In genomic region chr4:114779475-114779757, GRCm38 (mm10) we compare ENCODE assay signal across 14 mouse cellular contexts. TPM values are rescaled to one million over a fixed set of nuclear protein-coding genes. Genes with fewer than 3 reads are reported as not detected.
A peak's percentile ranks its signal among the peaks of the same experiment; 100 is the strongest.
DNase-seq lines count a peak whose midpoint lies in the region; ATAC-seq and TF ChIP-seq lines count a peak whose summit lies in the region.
"Had no signal": no experiment of that assay in that cellular context is flagged by ENCODE, and none has a peak within 500 bp of the region (broad histone marks: within the 10 kb centered on the region; RNA-seq: fewer than 3 reads in every experiment).

No protein-coding gene starts in this region.

- no peak overlapping the region for H3K4me3 ChIP-seq in forebrain, embryonic 11.5 days (ENCODE audit: low read depth, low read length)
- no peak overlapping the region for H3K4me3 ChIP-seq in forebrain, embryonic 16.5 days (replicated peaks; ENCODE audit: low read length)
- no peak overlapping the region for H3K4me3 ChIP-seq in lung, embryonic 14.5 days (ENCODE audit: low read depth, low read length)
- H3K4me3 ChIP-seq in lung, adult 2 months (replicated peaks; ENCODE audit: extremely low read depth, low read depth, low read length), result no peak overlapping the region
- H3K4me3 ChIP-seq in embryonic facial prominence, embryonic 13.5 days, result no peak overlapping the region
- no peak overlapping the region for H3K4me3 ChIP-seq in limb, embryonic 15.5 days
- H3K4me3 ChIP-seq: left cerebral cortex, adult 2 months had no signal

- no peaks in the 10 kb centered on the region for H3K36me3 ChIP-seq in forebrain, embryonic 11.5 days (ENCODE audit: control insufficient read depth, insufficient read depth, low read length)
- no peaks in the 10 kb centered on the region for H3K36me3 ChIP-seq in forebrain, embryonic 16.5 days (ENCODE audit: control insufficient read depth, insufficient read depth)
- no peaks in the 10 kb centered on the region for H3K36me3 ChIP-seq in lung, embryonic 14.5 days (ENCODE audit: insufficient read depth)
- no peaks in the 10 kb centered on the region for H3K36me3 ChIP-seq in embryonic facial prominence, embryonic 13.5 days
- no peaks in the 10 kb centered on the region for H3K36me3 ChIP-seq in limb, embryonic 15.5 days

- no peak for TF ChIP-seq POLR2A in lung, adult 2 months (IDR thresholded peaks at IDR 0.05; ENCODE audit: borderline replicate concordance, extremely low read depth, low read depth, low read length)

- no peak for ATAC-seq in forebrain, embryonic 11.5 days (replicated peaks; ENCODE audit: low FRiP score)
- ATAC-seq in forebrain, embryonic 16.5 days, result no peak
- ATAC-seq in lung, embryonic 14.5 days (ENCODE audit: insufficient read depth), result 0 out of 2 replicates have a peak, but pooled peaks have one; percentile 7
- no peak for ATAC-seq in embryonic facial prominence, embryonic 13.5 days (ENCODE audit: insufficient number of reproducible peaks, insufficient read depth, low FRiP score, low TSS enrichment, low read depth)
- no peak; the same call in 1 of the 2 replicates for ATAC-seq in limb, embryonic 15.5 days (ENCODE audit: insufficient number of reproducible peaks, low FRiP score, low TSS enrichment, low read depth)
- ATAC-seq in erythroid progenitor cell, adult 5-6 weeks (replicated peaks; ENCODE audit: low FRiP score, poor library complexity, severe bottlenecking), result no peak

- no peak for TF ChIP-seq CTCF in lung, embryonic 14.5 days (IDR thresholded peaks at IDR 0.05; ENCODE audit: low read depth)
- no peak for TF ChIP-seq CTCF in lung, adult 2 months (IDR thresholded peaks at IDR 0.05; ENCODE audit: insufficient read depth, low read length)

- H3K4me1 ChIP-seq in forebrain, embryonic 11.5 days (replicated peaks; ENCODE audit: control insufficient read depth, insufficient read depth, low read length), result peaks cover 2% of the 10 kb centered on the region; the same call in 1 of the 2 replicates
- H3K4me1 ChIP-seq in forebrain, embryonic 16.5 days (replicated peaks; ENCODE audit: control insufficient read depth, insufficient read depth, low read length), result peaks cover 6% of the 10 kb centered on the region; the same call in 1 of the 2 replicates
- peaks cover 11% of the 10 kb centered on the region for H3K4me1 ChIP-seq in lung, embryonic 14.5 days (ENCODE audit: insufficient read depth)
- H3K4me1 ChIP-seq in lung, adult 2 months (ENCODE audit: control insufficient read depth, insufficient read depth, low read length), result peaks cover 5% of the 10 kb centered on the region; the same call in 1 of the 2 replicates
- H3K4me1 ChIP-seq in embryonic facial prominence, embryonic 13.5 days, result peaks cover 69% of the 10 kb centered on the region
- peaks cover 30% of the 10 kb centered on the region for H3K4me1 ChIP-seq in limb, embryonic 15.5 days

- no peak overlapping the region; the same call in 1 of the 2 replicates for H3K9ac ChIP-seq in forebrain, embryonic 11.5 days (ENCODE audit: low read length)
- H3K9ac ChIP-seq in forebrain, embryonic 16.5 days (replicated peaks; ENCODE audit: low read depth, low read length), result no peak overlapping the region
- H3K9ac ChIP-seq in lung, embryonic 14.5 days, result no peak overlapping the region
- H3K9ac ChIP-seq in embryonic facial prominence, embryonic 13.5 days, result no peak overlapping the region
- H3K9ac ChIP-seq in limb, embryonic 15.5 days, result no peak overlapping the region

- DNase-seq in forebrain, embryonic 11.5 days (ENCODE audit: low spot score), result peak; percentile 49
- DNase-seq in lung, embryonic 14.5 days, result peak; percentile 17
- no peak for DNase-seq in lung, adult 2 months
- DNase-seq in MN1 (ENCODE audit: low spot score), result no peak

- H3K9me3 ChIP-seq in forebrain, embryonic 11.5 days (ENCODE audit: control insufficient read depth, low read length), result no peaks in the 10 kb centered on the region
- no peaks in the 10 kb centered on the region for H3K9me3 ChIP-seq in forebrain, embryonic 16.5 days (ENCODE audit: control insufficient read depth, low read length)
- H3K9me3 ChIP-seq in lung, embryonic 14.5 days (ENCODE audit: low read depth, low read length), result no peaks in the 10 kb centered on the region
- H3K9me3 ChIP-seq in embryonic facial prominence, embryonic 13.5 days, result no peaks in the 10 kb centered on the region
- H3K9me3 ChIP-seq in limb, embryonic 15.5 days, result no peaks in the 10 kb centered on the region

- H3K27ac ChIP-seq in forebrain, embryonic 11.5 days (ENCODE audit: low read depth, low read length), result no peak overlapping the region
- no peak overlapping the region for H3K27ac ChIP-seq in forebrain, embryonic 16.5 days (ENCODE audit: low read length)
- H3K27ac ChIP-seq in lung, embryonic 14.5 days (ENCODE audit: low read depth), result no peak overlapping the region
- H3K27ac ChIP-seq in embryonic facial prominence, embryonic 13.5 days, result peak overlapping the region; percentile 68
- H3K27ac ChIP-seq in limb, embryonic 15.5 days, result peak overlapping the region; percentile 48
- H3K27ac ChIP-seq: left cerebral cortex, adult 2 months had no signal

- H3K27me3 ChIP-seq in forebrain, embryonic 11.5 days (ENCODE audit: control insufficient read depth, insufficient read depth, low read length), result 0 out of 2 replicates have a peak, but pooled peaks cover 2% of the 10 kb centered on the region
- 0 out of 2 replicates have a peak, but pooled peaks cover 2% of the 10 kb centered on the region for H3K27me3 ChIP-seq in forebrain, embryonic 16.5 days (replicated peaks; ENCODE audit: control insufficient read depth, insufficient read depth, low read length)
- no peaks in the 10 kb centered on the region for H3K27me3 ChIP-seq in lung, embryonic 14.5 days (ENCODE audit: insufficient read depth, low read length)
- H3K27me3 ChIP-seq in embryonic facial prominence, embryonic 13.5 days, result peaks cover 41% of the 10 kb centered on the region
- H3K27me3 ChIP-seq in limb, embryonic 15.5 days, result peaks cover 25% of the 10 kb centered on the region

- 27% methylated on average over 5 of the region's 5 CpGs for WGBS in forebrain, embryonic 11.5 days
- WGBS in forebrain, embryonic 16.5 days, result 25% methylated on average over 5 of the region's 5 CpGs
- 28% methylated on average over 5 of the region's 5 CpGs for WGBS in lung, embryonic 14.5 days
- WGBS in lung, adult 2 months, result 49% methylated on average over 5 of the region's 5 CpGs
- 13% methylated on average over 5 of the region's 5 CpGs for WGBS in embryonic facial prominence, embryonic 13.5 days
- 27% methylated on average over 5 of the region's 5 CpGs for WGBS in limb, embryonic 15.5 days

- no peak overlapping the region for H3K4me2 ChIP-seq in forebrain, embryonic 11.5 days (ENCODE audit: low read depth, low read length, severe bottlenecking)
- no peak overlapping the region for H3K4me2 ChIP-seq in forebrain, embryonic 16.5 days (ENCODE audit: low read length)
- H3K4me2 ChIP-seq in lung, embryonic 14.5 days, result no peak overlapping the region
- no peak overlapping the region for H3K4me2 ChIP-seq in embryonic facial prominence, embryonic 13.5 days
- H3K4me2 ChIP-seq in limb, embryonic 15.5 days, result 0 out of 2 replicates have a peak overlapping the region, but pooled peaks have one; percentile 10
- H3K4me2 ChIP-seq: heart, embryonic 11.5 days had no signal

RNA-seq across cellular contexts. Expression of gene Gm12830, which starts 42.1 kb away (rescaled TPM):
- not detected in 2 replicates for polyA plus RNA-seq in forebrain, embryonic 11.5 days (2014; fragmentation: Nextera tagmentation; extraction: Ambion mirVana)
- not detected in 2 replicates for polyA plus RNA-seq in forebrain, embryonic 16.5 days (2015; fragmentation: Nextera tagmentation; extraction: Ambion mirVana)
- polyA plus RNA-seq in lung, embryonic 14.5 days (2014; fragmentation: Nextera tagmentation; extraction: Ambion mirVana), result not detected in 2 replicates
- polyA plus RNA-seq in lung, adult 2 months (2012; rRNA removed), result not detected in 2 replicates
- polyA plus RNA-seq in embryonic facial prominence, embryonic 13.5 days (2015; fragmentation: Nextera tagmentation; extraction: Ambion mirVana), result not detected in 2 replicates
- not detected in 2 replicates for polyA plus RNA-seq in limb, embryonic 15.5 days (2015; fragmentation: Nextera tagmentation; extraction: Ambion mirVana)
- total RNA-seq in erythroid progenitor cell, adult 5-6 weeks (2015; ENCODE audit: low replicate concordance), result not detected in 2 replicates
- not detected in 2 replicates for total RNA-seq in erythroid progenitor cell, adult 5-6 weeks (2017; ENCODE audit: low replicate concordance)
- total RNA-seq: adrenal gland, adult 18-20 months; left cerebral cortex, adult 2 months; MEL had no signal
- polyA plus RNA-seq: heart, embryonic 11.5 days; liver, embryonic 16.5 days; thymus, postnatal 0 days had no signal

Comparison
In these comparisons a context has a peak if more than half of its experiments do, and no peak if none do; other contexts are left out.
1. DNase-seq: peak in forebrain, embryonic 11.5 days (single experiment) and lung, embryonic 14.5 days (single experiment); none in lung, adult 2 months (single experiment) and MN1 (single experiment).
2. H3K27ac ChIP-seq: peak in embryonic facial prominence, embryonic 13.5 days (single experiment) and limb, embryonic 15.5 days (single experiment); none in forebrain, embryonic 11.5 days (single experiment), forebrain, embryonic 16.5 days (single experiment) and lung, embryonic 14.5 days (single experiment).